Mouse (Mus musculus): Measurements from ENCODE around the gene Mast1. TPM values are rescaled to one million over a fixed set of nuclear protein-coding genes. Genes with fewer than 3 reads are reported as not detected.

The Mast1 gene
- polyA plus RNA-seq, 1 experiment: not detected

DNA sequence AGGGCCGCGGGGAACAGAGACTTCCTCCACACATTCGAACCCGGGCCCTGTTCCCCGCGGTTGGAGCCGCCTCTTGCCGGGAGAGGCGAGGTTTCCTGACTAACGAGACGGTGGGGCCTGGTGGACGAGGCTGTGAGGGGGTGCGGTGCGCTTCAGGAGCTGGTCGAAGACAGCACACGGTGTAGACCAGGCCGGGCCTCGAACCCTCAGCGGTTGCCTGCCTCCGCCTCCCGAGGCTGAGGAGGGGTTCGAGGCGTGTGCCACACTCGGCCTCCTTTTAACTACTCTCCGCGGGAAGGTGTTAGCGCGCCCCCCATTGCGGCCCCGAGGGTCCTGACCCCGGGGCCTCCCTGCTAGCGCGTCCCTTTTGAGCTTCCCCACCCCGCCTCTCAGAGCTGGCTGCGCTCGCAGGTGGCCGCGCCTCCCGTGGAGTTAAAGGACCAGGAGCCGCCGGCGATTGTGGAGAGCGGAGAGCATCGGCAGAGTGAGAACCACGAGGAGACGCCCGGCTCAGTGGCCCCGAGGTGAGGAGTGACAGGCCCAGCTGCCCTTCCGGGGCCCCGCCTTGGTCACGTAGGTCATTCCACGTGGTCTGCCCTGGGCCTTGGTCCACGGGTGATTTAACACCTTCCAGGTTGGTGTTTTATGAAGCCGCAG is 64.7 kb downstream of the Mast1 start:
- Histone ChIP-seq H3K36me3 (ENCODE audit: control insufficient read depth, insufficient read depth) (no peaks in the 10 kb centered on the region), H3K4me3 (no peak overlapping the region), H3ac (ENCODE audit: control insufficient read depth, insufficient read length) (no peak overlapping the region), H3K79me2 (ENCODE audit: control insufficient read depth, insufficient read depth) (no peaks in the 10 kb centered on the region), H3K4me2 (ENCODE audit: low read depth) (no peak overlapping the region), H3K27me3 (ENCODE audit: control insufficient read depth, insufficient read depth, insufficient read length) (no peaks in the 10 kb centered on the region)
- no peak for TF ChIP-seq USF1 (IDR thresholded peaks at IDR 0.05; ENCODE audit: low read depth)
- TF ChIP-seq MYOD1 (IDR thresholded peaks at IDR 0.05; ENCODE audit: control insufficient read depth in 1 of 3, insufficient read length in 2 of 3, low read depth in 2 of 3): peak in 2 of 3 experiments; percentile 44 to 69
- TF ChIP-seq POLR2AphosphoS2 (IDR thresholded peaks at IDR 0.05; ENCODE audit: insufficient read length, low read depth): peak; percentile 22

DNA sequence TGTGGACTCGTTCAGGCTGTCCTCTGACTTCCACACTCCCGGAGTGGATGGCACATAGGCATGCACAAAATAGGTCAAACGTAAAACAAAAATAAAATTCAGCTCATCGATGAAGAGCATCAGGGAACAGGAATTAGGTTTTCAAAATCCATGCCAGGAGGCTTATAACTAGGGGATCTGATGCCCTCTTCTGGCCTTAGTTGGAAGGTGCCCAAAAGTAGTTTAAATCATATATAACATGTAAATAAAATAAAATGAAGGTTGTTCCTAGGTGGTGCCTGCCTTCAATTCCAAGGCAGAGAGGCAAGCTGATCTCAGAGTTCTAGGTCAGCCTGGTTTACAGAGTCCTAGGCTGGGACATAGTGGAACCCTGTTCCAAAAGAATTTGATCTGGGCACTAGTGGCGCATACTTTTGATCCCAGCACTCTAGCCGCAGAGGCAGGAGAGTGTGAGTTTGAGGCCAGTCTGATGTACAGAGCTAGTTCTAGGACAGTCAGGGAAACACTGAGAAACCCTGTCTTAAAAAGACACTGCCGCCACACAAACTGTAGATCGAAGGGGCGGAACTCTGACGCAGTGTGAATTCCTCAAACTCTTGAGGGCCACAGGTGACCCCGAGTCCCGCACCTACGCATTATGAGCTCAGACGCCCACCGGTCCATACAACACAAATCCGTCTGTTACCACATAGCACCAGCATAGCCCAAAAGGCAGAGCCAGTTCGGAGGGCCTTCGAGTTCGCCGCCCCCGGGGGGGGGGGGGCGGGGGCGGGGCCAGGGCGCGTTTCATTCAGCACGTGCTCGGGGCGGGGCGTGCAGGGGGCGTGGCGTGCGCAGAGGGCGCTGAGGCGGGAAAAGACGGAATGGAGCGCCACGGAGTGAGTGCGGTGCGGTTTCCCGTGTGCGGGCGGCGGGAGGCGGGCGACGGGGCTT is 65.5 kb downstream of the Mast1 start, which contains the start of gene Syce2:
Gene Syce2 (plus strand): TSS at position 736 of the 933 bp plus-strand sequence.
- Histone ChIP-seq H3K4me3 (no peak within 1 kb of the TSS), H3K36me3 (ENCODE audit: control insufficient read depth, insufficient read depth) (no peaks in the 10 kb centered on the region), H3K4me2 (ENCODE audit: low read depth) (no peak within 1 kb of the TSS), H3K79me2 (ENCODE audit: control insufficient read depth, insufficient read depth) (no peaks in the 10 kb centered on the region), H3ac (ENCODE audit: control insufficient read depth, insufficient read length) (no peak within 1 kb of the TSS), H3K27me3 (ENCODE audit: control insufficient read depth, insufficient read depth, insufficient read length) (no peaks in the 10 kb centered on the region)
- TF ChIP-seq POLR2AphosphoS2 (IDR thresholded peaks at IDR 0.05; ENCODE audit: insufficient read length, low read depth) (peak; percentile 42), SRF (IDR thresholded peaks at IDR 0.05; ENCODE audit: control insufficient read depth, insufficient read length, low read depth) (no peak)

Other genes starting within 250 kb of the Mast1 start
- gene Nacc1, start 249.5 kb downstream of the Mast1 start, polyA plus RNA-seq (2012; fragmentation: generic; extraction: Trizol): 56.1 TPM
- not detected for gene Lyl1, start 235.9 kb downstream of the Mast1 start, polyA plus RNA-seq (2012; fragmentation: generic; extraction: Trizol)
- gene G430095P16Rik, start 214.4 kb downstream of the Mast1 start, polyA plus RNA-seq (2012; fragmentation: generic; extraction: Trizol): 9.4 TPM
- 65.7 TPM for gene Nfix, start 137.0 kb downstream of the Mast1 start, polyA plus RNA-seq (2012; fragmentation: generic; extraction: Trizol)
- 6.7 TPM for gene Dand5, start 114.5 kb downstream of the Mast1 start, polyA plus RNA-seq (2012; fragmentation: generic; extraction: Trizol)
- gene Gadd45gip1, start 105.8 kb downstream of the Mast1 start, polyA plus RNA-seq (2012; fragmentation: generic; extraction: Trizol): 21.8 TPM
- gene Rad23a, start 96.7 kb downstream of the Mast1 start, polyA plus RNA-seq (2012; fragmentation: generic; extraction: Trizol): 139 TPM
- 385 TPM for gene Calr, start 90.4 kb downstream of the Mast1 start, polyA plus RNA-seq (2012; fragmentation: generic; extraction: Trizol)
- gene Farsa, start 80.4 kb downstream of the Mast1 start, polyA plus RNA-seq (2012; fragmentation: generic; extraction: Trizol): 73.3 TPM
- gene Syce2, start 65.2 kb downstream of the Mast1 start, polyA plus RNA-seq (2012; fragmentation: generic; extraction: Trizol): 2.3 TPM
- 20.9 TPM for gene Gcdh, start 43.4 kb downstream of the Mast1 start, polyA plus RNA-seq (2012; fragmentation: generic; extraction: Trizol)
- 0.10 TPM for gene Klf1, start 35.4 kb downstream of the Mast1 start, polyA plus RNA-seq (2012; fragmentation: generic; extraction: Trizol)
- gene Dnase2a, start 28.8 kb downstream of the Mast1 start, polyA plus RNA-seq (2012; fragmentation: generic; extraction: Trizol): 9.2 TPM
- gene Rtbdn, start 9.6 kb upstream of the Mast1 start, polyA plus RNA-seq (2012; fragmentation: generic; extraction: Trizol): not detected
- gene Gm49661, start 32.1 kb upstream of the Mast1 start, polyA plus RNA-seq (2012; fragmentation: generic; extraction: Trizol): not detected
- 432 TPM for gene Prdx2, start 32.2 kb upstream of the Mast1 start, polyA plus RNA-seq (2012; fragmentation: generic; extraction: Trizol)
- gene Rnaseh2a, start 32.4 kb upstream of the Mast1 start, polyA plus RNA-seq (2012; fragmentation: generic; extraction: Trizol): 74.1 TPM
- 140 TPM for gene Junb, start 41.4 kb upstream of the Mast1 start, polyA plus RNA-seq (2012; fragmentation: generic; extraction: Trizol)
- 9.3 TPM for gene Hook2, start 53.2 kb upstream of the Mast1 start, polyA plus RNA-seq (2012; fragmentation: generic; extraction: Trizol)
- not detected for gene Best2, start 77.2 kb upstream of the Mast1 start, polyA plus RNA-seq (2012; fragmentation: generic; extraction: Trizol)
- 204 TPM for gene Asna1, start 87.9 kb upstream of the Mast1 start, polyA plus RNA-seq (2012; fragmentation: generic; extraction: Trizol)
- 198 TPM for gene Trir, start 89.5 kb upstream of the Mast1 start, polyA plus RNA-seq (2012; fragmentation: generic; extraction: Trizol)
- 46.3 TPM for gene Tnpo2, start 99.6 kb upstream of the Mast1 start, polyA plus RNA-seq (2012; fragmentation: generic; extraction: Trizol)
- 26.8 TPM for gene Fbxw9, start 122.7 kb upstream of the Mast1 start, polyA plus RNA-seq (2012; fragmentation: generic; extraction: Trizol)
- 0.31 TPM for gene Gm5741, start 130.6 kb upstream of the Mast1 start, polyA plus RNA-seq (2012; fragmentation: generic; extraction: Trizol)
- 86.7 TPM for gene Dhps, start 134.4 kb upstream of the Mast1 start, polyA plus RNA-seq (2012; fragmentation: generic; extraction: Trizol)
- 166 TPM for gene Wdr83os, start 143.4 kb upstream of the Mast1 start, polyA plus RNA-seq (2012; fragmentation: generic; extraction: Trizol)
- 26.8 TPM for gene Wdr83, start 143.9 kb upstream of the Mast1 start, polyA plus RNA-seq (2012; fragmentation: generic; extraction: Trizol)
- gene Man2b1, start 145.9 kb upstream of the Mast1 start, polyA plus RNA-seq (2012; fragmentation: generic; extraction: Trizol): 7.6 TPM
- gene Zfp791, start 185.7 kb upstream of the Mast1 start, polyA plus RNA-seq (2012; fragmentation: generic; extraction: Trizol): not detected
- gene Cks1brt, start 214.6 kb upstream of the Mast1 start, polyA plus RNA-seq (2012; fragmentation: generic; extraction: Trizol): not detected